Mouse (Mus musculus): ENCODE measurements around the gene Serpina3g.
"Not testable (repeated sequence)": the region's sequence is repeated elsewhere in the genome, so short reads cannot be mapped to it uniquely, and the experiment has no call there.

Gene Serpina3g

GRCm38 (mm10) chr12:104235915-104236314 lies at the start of gene Serpina3g:
TSS of gene Serpina3g (plus strand) at chr12:104236245.
- no peak for DNase-seq

GRCm38 (mm10) chr12:104189246-104189645 lies 46.8 kb upstream of the Serpina3g start:
- no peak for DNase-seq

- no peak for DNase-seq
Measured at GRCm38 (mm10) chr12:104190852-104191251, 45.2 kb upstream of the Serpina3g start.

GRCm38 (mm10) chr12:104209149-104209548 lies 26.9 kb upstream of the Serpina3g start:
- DNase-seq = no peak

GRCm38 (mm10) chr12:104209802-104210201 lies 26.2 kb upstream of the Serpina3g start:
- no peak for DNase-seq

GRCm38 (mm10) chr12:104213689-104214444 lies 22.2 kb upstream of the Serpina3g start:
- no peak for DNase-seq

- no peak for DNase-seq
Measured at GRCm38 (mm10) chr12:104214445-104214753, 21.6 kb upstream of the Serpina3g start, which contains the start of gene Serpina3f. TSS of gene Serpina3f (plus strand) at chr12:104214544.

- DNase-seq = no peak
Measured at GRCm38 (mm10) chr12:104215249-104215648, 20.8 kb upstream of the Serpina3g start.

- DNase-seq = no peak
Measured at GRCm38 (mm10) chr12:104221616-104222015, 14.4 kb upstream of the Serpina3g start.

GRCm38 (mm10) chr12:104223690-104224089 lies 12.4 kb upstream of the Serpina3g start:
- DNase-seq = no peak

GRCm38 (mm10) chr12:104224598-104225300 lies 11.3 kb upstream of the Serpina3g start:
- DNase-seq = no peak

GRCm38 (mm10) chr12:104230762-104231161 lies 5.3 kb upstream of the Serpina3g start:
- DNase-seq = no peak

- not testable (repeated sequence) for DNase-seq
Measured at GRCm38 (mm10) chr12:104238048-104238447, 2.0 kb downstream of the Serpina3g start.

GRCm38 (mm10) chr12:104243307-104243706 lies 7.3 kb downstream of the Serpina3g start:
- no peak for DNase-seq

GRCm38 (mm10) chr12:104245092-104245491 lies 9.0 kb downstream of the Serpina3g start:
- no peak for DNase-seq

GRCm38 (mm10) chr12:104245595-104245994 lies 9.6 kb downstream of the Serpina3g start:
- DNase-seq = no peak

- no peak for DNase-seq
Measured at GRCm38 (mm10) chr12:104247553-104248002, 11.5 kb downstream of the Serpina3g start.

- DNase-seq = no peak
Measured at GRCm38 (mm10) chr12:104248231-104248630, 12.2 kb downstream of the Serpina3g start.

GRCm38 (mm10) chr12:104261041-104261440 lies 25.0 kb downstream of the Serpina3g start:
- DNase-seq = no peak

GRCm38 (mm10) chr12:104262863-104263262 lies 26.8 kb downstream of the Serpina3g start, which contains the start of gene Serpina3i:
TSS of gene Serpina3i (plus strand) at chr12:104263122.
- no peak for DNase-seq

- no peak for DNase-seq
Measured at GRCm38 (mm10) chr12:104266374-104266773, 30.3 kb downstream of the Serpina3g start.

- no peak for DNase-seq
Measured at GRCm38 (mm10) chr12:104278216-104279055, 42.4 kb downstream of the Serpina3g start.

GRCm38 (mm10) chr12:104279056-104279435 lies 43.0 kb downstream of the Serpina3g start:
- no peak for DNase-seq

Data from cerebellum, adult 11 months (tissue).